Mouse (Mus musculus) lung, embryonic 16.5 days (tissue): ENCODE measurements at regions not wholly inside any gene's neighbourhood (a gene's known extent, or its start where the extent isn't known, plus 50 kb on each side); places are given as distances from the start of the nearest gene placed in this dataset.
A peak's percentile ranks its signal among the peaks of the same experiment; 100 is the strongest.

ENCODE experiments used
- ATAC-seq: fragments of 200-750 bp; cut with Nextera tagmentation; 2 replicates; pipeline ENCODE4 v1.8.0; 2017; ENCODE audit warnings: low read depth, mild to moderate bottlenecking, moderate library complexity
- H3K27ac ChIP-seq: fragments of 300-500 bp; sonication (generic); 2 replicates; pipeline ENCODE4 v1.5.1; 2014; ENCODE audit warnings: mild to moderate bottlenecking, control low read depth, low read length
- H3K27me3 ChIP-seq: fragments of 300-500 bp; sonication (generic); 2 replicates; pipeline ENCODE4 v1.6.1; 2014; ENCODE audit warnings: low read depth, low read length, mixed read lengths; ENCODE audit not compliant: control insufficient read depth, insufficient read depth
- H3K36me3 ChIP-seq: fragments of 300-500 bp; sonication (generic); 2 replicates; pipeline ENCODE4 v1.6.1; 2014; ENCODE audit warnings: low read length; ENCODE audit not compliant: control insufficient read depth, insufficient read depth
- H3K4me1 ChIP-seq: fragments of 300-500 bp; sonication (generic); replicated peaks from 2 replicates; pipeline ENCODE4 v1.6.1; 2014; ENCODE audit warnings: low read length, mixed read lengths; ENCODE audit not compliant: control insufficient read depth, insufficient read depth
- H3K4me2 ChIP-seq: fragments of 300-500 bp; sonication (generic); 2 replicates; pipeline ENCODE4 v1.6.1; 2014; ENCODE audit warnings: low read depth, low read length, control low read depth
- H3K4me3 ChIP-seq: fragments of 300-500 bp; sonication (generic); 2 replicates; pipeline ENCODE4 v1.5.1; 2014; ENCODE audit warnings: mild to moderate bottlenecking, low read length, control low read depth
- H3K9ac ChIP-seq: fragments of 300-500 bp; sonication (generic); 2 replicates; pipeline ENCODE4 v1.6.1; 2014; ENCODE audit warnings: low read length, control low read depth
- H3K9me3 ChIP-seq: fragments of 300-500 bp; sonication (generic); 2 replicates; pipeline ENCODE4 v1.6.1; 2016; ENCODE audit warnings: low read length; ENCODE audit not compliant: control insufficient read depth
- WGBS: fragments of 180-500 bp; shearing (Covaris S2); extraction: QIAGEN DNeasy Blood & Tissue Kit; methylation state at CpG from one replicate; pipeline ENCODE4 v1.1.7; 2014; 5-methylcytosine and 5-hydroxymethylcytosine counted together

- 0 out of 2 replicates have a peak, but pooled peaks cover 2% of the 10 kb centered on the region for H3K4me1 ChIP-seq
- H3K36me3 ChIP-seq, result no peaks in the 10 kb centered on the region
- H3K9ac ChIP-seq, result no peak overlapping the region
- 0 out of 2 replicates have a peak overlapping the region, but pooled peaks have one; percentile 21 for H3K27ac ChIP-seq
- ATAC-seq, result peak; percentile 16; the same call in 1 of the 2 replicates
- WGBS, result 63% methylated on average over 5 of the region's 5 CpGs
- no peaks in the 10 kb centered on the region; the same call in 1 of the 2 replicates for H3K27me3 ChIP-seq
- H3K4me2 ChIP-seq, result no peak overlapping the region
- no peaks in the 10 kb centered on the region for H3K9me3 ChIP-seq
- no peak overlapping the region for H3K4me3 ChIP-seq
Measured at GRCm38 (mm10) chr2:166251421-166251820, 96.0 kb upstream of the Sulf2 start.

- H3K27me3 ChIP-seq, result no peaks in the 10 kb centered on the region; the same call in 1 of the 2 replicates
- H3K9ac ChIP-seq, result no peak overlapping the region
- H3K9me3 ChIP-seq, result no peaks in the 10 kb centered on the region
- no peaks in the 10 kb centered on the region for H3K36me3 ChIP-seq
- peak; percentile 36; the same call in 1 of the 2 replicates for ATAC-seq
- no peak overlapping the region; the same call in 1 of the 2 replicates for H3K27ac ChIP-seq
- H3K4me2 ChIP-seq, result no peak overlapping the region
- WGBS, result 71% methylated on average over 10 of the region's 10 CpGs
- H3K4me1 ChIP-seq, result 0 out of 2 replicates have a peak, but pooled peaks cover 2% of the 10 kb centered on the region
- H3K4me3 ChIP-seq, result no peak overlapping the region
Measured at GRCm38 (mm10) chr2:166250571-166250970, 95.1 kb upstream of the Sulf2 start.

- no peak overlapping the region for H3K9ac ChIP-seq
- H3K36me3 ChIP-seq, result no peaks in the 10 kb centered on the region
- no peaks in the 10 kb centered on the region for H3K27me3 ChIP-seq
- no peak overlapping the region for H3K4me2 ChIP-seq
- ATAC-seq, result no peak
- WGBS, result 14% methylated on average over 7 of the region's 7 CpGs
- H3K4me1 ChIP-seq, result 0 out of 2 replicates have a peak, but pooled peaks cover 2% of the 10 kb centered on the region
- H3K4me3 ChIP-seq, result no peak overlapping the region
- H3K9me3 ChIP-seq, result no peaks in the 10 kb centered on the region
- H3K27ac ChIP-seq, result no peak overlapping the region
Measured at GRCm38 (mm10) chr2:166249338-166249950, 94.0 kb upstream of the Sulf2 start.

GRCm38 (mm10) chr2:166246401-166247189, 91.1 kb upstream of the Sulf2 start:
- Histone ChIP-seq H3K9ac (no peak overlapping the region), H3K27ac (no peak overlapping the region), H3K4me3 (no peak overlapping the region), H3K4me2 (no peak overlapping the region), H3K9me3 (no peaks in the 10 kb centered on the region), H3K27me3 (no peaks in the 10 kb centered on the region), H3K36me3 (no peaks in the 10 kb centered on the region), H3K4me1 (0 out of 2 replicates have a peak, but pooled peaks cover 2% of the 10 kb centered on the region)
- ATAC-seq, result no peak
- 73% methylated on average over 17 of the region's 17 CpGs for WGBS

GRCm38 (mm10) chr2:166245219-166245618, 89.8 kb upstream of the Sulf2 start:
- 36% methylated on average over 8 of the region's 8 CpGs for WGBS
- H3K4me3 ChIP-seq, result no peak overlapping the region
- H3K4me1 ChIP-seq, result 0 out of 2 replicates have a peak, but pooled peaks cover 2% of the 10 kb centered on the region
- no peak overlapping the region for H3K4me2 ChIP-seq
- no peak overlapping the region for H3K9ac ChIP-seq
- no peak for ATAC-seq
- H3K27me3 ChIP-seq, result no peaks in the 10 kb centered on the region
- H3K27ac ChIP-seq, result no peak overlapping the region
- H3K9me3 ChIP-seq, result no peaks in the 10 kb centered on the region
- no peaks in the 10 kb centered on the region for H3K36me3 ChIP-seq

GRCm38 (mm10) chr2:166242786-166243521, 87.5 kb upstream of the Sulf2 start:
- no peak overlapping the region for H3K27ac ChIP-seq
- ATAC-seq, result no peak
- no peak overlapping the region for H3K4me2 ChIP-seq
- H3K4me3 ChIP-seq, result no peak overlapping the region
- H3K9me3 ChIP-seq, result no peaks in the 10 kb centered on the region
- no peak overlapping the region for H3K9ac ChIP-seq
- no peaks in the 10 kb centered on the region for H3K36me3 ChIP-seq
- no peaks in the 10 kb centered on the region for H3K27me3 ChIP-seq
- WGBS, result 63% methylated on average over 14 of the region's 14 CpGs
- H3K4me1 ChIP-seq, result no peaks in the 10 kb centered on the region

- no peaks in the 10 kb centered on the region for H3K27me3 ChIP-seq
- ATAC-seq, result no peak
- 87% methylated on average over 3 of the region's 3 CpGs for WGBS
- H3K9ac ChIP-seq, result no peak overlapping the region
- H3K4me1 ChIP-seq, result peaks cover 7% of the 10 kb centered on the region; the same call in 1 of the 2 replicates
- no peaks in the 10 kb centered on the region for H3K9me3 ChIP-seq
- no peak overlapping the region for H3K4me2 ChIP-seq
- no peak overlapping the region for H3K4me3 ChIP-seq
- no peak overlapping the region for H3K27ac ChIP-seq
- H3K36me3 ChIP-seq, result no peaks in the 10 kb centered on the region
Measured at GRCm38 (mm10) chr2:166241310-166241709, 85.8 kb upstream of the Sulf2 start.

GRCm38 (mm10) chr2:166240056-166240455, 84.6 kb upstream of the Sulf2 start:
- Histone ChIP-seq H3K4me1 (peaks cover 7% of the 10 kb centered on the region; the same call in 1 of the 2 replicates), H3K4me2 (no peak overlapping the region), H3K27ac (no peak overlapping the region), H3K27me3 (no peaks in the 10 kb centered on the region), H3K9ac (no peak overlapping the region), H3K4me3 (no peak overlapping the region), H3K9me3 (no peaks in the 10 kb centered on the region), H3K36me3 (no peaks in the 10 kb centered on the region)
- WGBS, result 71% methylated on average over 4 of the region's 4 CpGs
- no peak for ATAC-seq
